Comparison of ENCODE assay signal across 8 mouse cellular contexts in the genomic region with DNA sequence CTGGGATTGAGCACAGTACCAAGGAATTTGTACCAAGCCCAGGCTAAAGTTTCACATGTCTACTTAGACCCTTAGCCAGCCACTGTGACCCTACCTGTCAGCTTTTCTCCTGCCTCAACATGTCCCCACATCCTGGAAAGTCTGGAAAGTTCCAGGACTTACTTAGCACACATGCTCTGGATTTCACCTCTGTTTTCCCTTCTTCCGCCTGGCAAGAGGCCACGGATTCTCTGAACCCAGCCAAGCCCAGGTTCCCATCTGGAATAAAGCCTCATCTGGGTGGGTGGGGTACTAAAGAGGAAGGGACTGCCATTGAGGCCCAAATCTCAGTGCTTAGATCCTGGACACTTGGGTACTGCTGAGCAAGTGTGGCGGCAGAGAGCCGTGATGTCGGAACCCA. TPM values are rescaled to one million over a fixed set of nuclear protein-coding genes. Genes with fewer than 3 reads are reported as not detected.
DNase-seq lines count a peak whose midpoint lies in the region; ATAC-seq and TF ChIP-seq lines count a peak whose summit lies in the region.

No protein-coding gene starts in this region.

- peaks cover 31% of the 10 kb centered on the region for H3K4me1 ChIP-seq in spleen, adult 2 months (ENCODE audit: control insufficient read depth, insufficient read depth, insufficient read length)
- peaks cover 69% of the 10 kb centered on the region for H3K4me1 ChIP-seq in heart, embryonic 15.5 days (replicated peaks)
- H3K4me1 ChIP-seq in stomach, embryonic 14.5 days (ENCODE audit: control insufficient read depth, insufficient read depth, low read length) = peaks cover 45% of the 10 kb centered on the region

- TF ChIP-seq CTCF in spleen, adult 2 months (IDR thresholded peaks at IDR 0.05; ENCODE audit: extremely low read depth, insufficient read depth, insufficient read length, insufficient replicate concordance) = no peak

- no peaks in the 10 kb centered on the region for H3K9me3 ChIP-seq in heart, embryonic 15.5 days (replicated peaks)
- no peaks in the 10 kb centered on the region for H3K9me3 ChIP-seq in stomach, embryonic 14.5 days (ENCODE audit: control insufficient read depth, low read depth, low read length)

- no peaks in the 10 kb centered on the region for H3K27me3 ChIP-seq in spleen, adult 2 months (ENCODE audit: control insufficient read depth, insufficient read depth, low read length)
- no peaks in the 10 kb centered on the region for H3K27me3 ChIP-seq in heart, embryonic 15.5 days
- H3K27me3 ChIP-seq in stomach, embryonic 14.5 days (ENCODE audit: control insufficient read depth, insufficient read depth, low read length) = no peaks in the 10 kb centered on the region

- peak overlapping the region; percentile 99 for H3K27ac ChIP-seq in spleen, adult 2 months (ENCODE audit: insufficient read depth, low read length)
- peak overlapping the region; percentile 93 for H3K27ac ChIP-seq in heart, embryonic 15.5 days
- H3K27ac ChIP-seq in stomach, embryonic 14.5 days (ENCODE audit: low read length) = no peak overlapping the region

- H3K4me3 ChIP-seq in spleen, adult 2 months (ENCODE audit: extremely low read depth, insufficient read depth, insufficient read length) = peak overlapping the region; percentile 93; the same call in 1 of the 2 replicates
- H3K4me3 ChIP-seq in heart, embryonic 15.5 days = peak overlapping the region; percentile 93
- H3K4me3 ChIP-seq in stomach, embryonic 14.5 days (ENCODE audit: low read depth, low read length) = peak overlapping the region; percentile 84; the same call in 1 of the 2 replicates

- H3K4me2 ChIP-seq in heart, embryonic 15.5 days = peak overlapping the region; percentile 94
- H3K4me2 ChIP-seq in stomach, embryonic 14.5 days (replicated peaks; ENCODE audit: low read depth, low read length) = peak overlapping the region; percentile 78

- WGBS in spleen, adult 2 months = 80% methylated on average over 5 of the region's 5 CpGs
- WGBS in heart, embryonic 15.5 days = 67% methylated on average over 5 of the region's 5 CpGs
- WGBS in stomach, embryonic 14.5 days = 60% methylated on average over 5 of the region's 5 CpGs

- DNase-seq in spleen, adult 2 months (ENCODE audit: low read depth in 1 of 2, low spot score in 2 of 2) = no peak
- no peak for DNase-seq in spleen, postnatal 10 days (ENCODE audit: low spot score in 2 of 2)
- peak; percentile 65 to 69 for DNase-seq in kidney, postnatal 25 days
- no peak for DNase-seq in embryo, embryonic 10.5 days (ENCODE audit: low spot score)
- DNase-seq in urinary bladder, postnatal 4 days (ENCODE audit: low spot score in 2 of 2) = no peak
- no peak for DNase-seq in adrenal gland, adult 2 months

- no peaks in the 10 kb centered on the region for H3K36me3 ChIP-seq in spleen, adult 2 months (ENCODE audit: control insufficient read depth, insufficient read depth, low read length)
- H3K36me3 ChIP-seq in heart, embryonic 15.5 days = no peaks in the 10 kb centered on the region
- no peaks in the 10 kb centered on the region for H3K36me3 ChIP-seq in stomach, embryonic 14.5 days (ENCODE audit: control insufficient read depth, insufficient read depth, low read length)

- TF ChIP-seq POLR2A in spleen, adult 2 months (IDR thresholded peaks at IDR 0.05; ENCODE audit: low read depth, low read length) = no peak

- peak overlapping the region; percentile 95; the same call in 1 of the 2 replicates for H3K9ac ChIP-seq in heart, embryonic 15.5 days
- H3K9ac ChIP-seq in stomach, embryonic 14.5 days (replicated peaks; ENCODE audit: low read depth, low read length) = no peak overlapping the region

- ATAC-seq in heart, embryonic 15.5 days (replicated peaks; ENCODE audit: insufficient number of reproducible peaks, insufficient read depth, low FRiP score, low read depth) = no peak
- ATAC-seq in stomach, embryonic 14.5 days (ENCODE audit: insufficient number of reproducible peaks, insufficient read depth, low FRiP score, low read depth) = no peak

RNA-seq across cellular contexts. Expression of gene Fam102a, which starts 2.8 kb away (rescaled TPM):
- polyA plus RNA-seq in spleen, adult 2 months (2012; rRNA removed) = 37.5 and 40.8 TPM in 2 replicates
- 4.8 and 8.6 TPM in 2 replicates for polyA plus RNA-seq in heart, embryonic 15.5 days (2015; fragmentation: Nextera tagmentation; extraction: Ambion mirVana)
- 10.6 and 14.0 TPM in 2 replicates for polyA plus RNA-seq in stomach, embryonic 14.5 days (2014; fragmentation: Nextera tagmentation; extraction: Ambion mirVana)
- total RNA-seq in adrenal gland, adult 2 months (2021) = 10 to 100 TPM; 37.1 to 40.8 TPM
- polyA plus RNA-seq in adrenal gland, adult 2 months (2012; rRNA removed) = 40.2 and 43.1 TPM in 2 replicates

RNA-seq across cellular contexts. Expression of gene Dpm2, which starts 32.7 kb away (rescaled TPM):
- polyA plus RNA-seq in spleen, adult 2 months (2012; rRNA removed) = 85.8 and 96.9 TPM in 2 replicates
- 62.0 and 71.0 TPM in 2 replicates for polyA plus RNA-seq in heart, embryonic 15.5 days (2015; fragmentation: Nextera tagmentation; extraction: Ambion mirVana)
- 122 TPM in 2 replicates for polyA plus RNA-seq in stomach, embryonic 14.5 days (2014; fragmentation: Nextera tagmentation; extraction: Ambion mirVana)
- 10 to 100 TPM; 52.7 to 67.4 TPM for total RNA-seq in adrenal gland, adult 2 months (2021)
- 160 and 165 TPM in 2 replicates for polyA plus RNA-seq in adrenal gland, adult 2 months (2012; rRNA removed)

RNA-seq across cellular contexts. Expression of gene Pip5kl1, which starts 36.7 kb away (rescaled TPM):
- 0.06 and 0.40 TPM in 2 replicates for polyA plus RNA-seq in spleen, adult 2 months (2012; rRNA removed)
- 0.23 TPM in 1 of 2 replicates, not detected in the other for polyA plus RNA-seq in heart, embryonic 15.5 days (2015; fragmentation: Nextera tagmentation; extraction: Ambion mirVana)
- 0.46 and 1.4 TPM in 2 replicates for polyA plus RNA-seq in stomach, embryonic 14.5 days (2014; fragmentation: Nextera tagmentation; extraction: Ambion mirVana)
- total RNA-seq in adrenal gland, adult 2 months (2021) = under 1 TPM in 1 of 2 experiments, not detected in 1; 0.29 TPM
- polyA plus RNA-seq in adrenal gland, adult 2 months (2012; rRNA removed) = 0.10 TPM in 1 of 2 replicates, not detected in the other

RNA-seq across cellular contexts. Expression of gene 9430097D07Rik, which starts 37.5 kb away (rescaled TPM):
- polyA plus RNA-seq in spleen, adult 2 months (2012; rRNA removed) = not detected in 2 replicates
- 0.08 TPM in 1 of 2 replicates, not detected in the other for polyA plus RNA-seq in heart, embryonic 15.5 days (2015; fragmentation: Nextera tagmentation; extraction: Ambion mirVana)
- polyA plus RNA-seq in stomach, embryonic 14.5 days (2014; fragmentation: Nextera tagmentation; extraction: Ambion mirVana) = 0.22 TPM in 1 of 2 replicates, not detected in the other
- not detected for total RNA-seq in adrenal gland, adult 2 months (2021)
- polyA plus RNA-seq in adrenal gland, adult 2 months (2012; rRNA removed) = not detected in 2 replicates

RNA-seq across cellular contexts. Expression of gene St6galnac4, which starts 49.0 kb away (rescaled TPM):
- polyA plus RNA-seq in spleen, adult 2 months (2012; rRNA removed) = 34.2 and 40.4 TPM in 2 replicates
- 33.5 and 38.7 TPM in 2 replicates for polyA plus RNA-seq in heart, embryonic 15.5 days (2015; fragmentation: Nextera tagmentation; extraction: Ambion mirVana)
- polyA plus RNA-seq in stomach, embryonic 14.5 days (2014; fragmentation: Nextera tagmentation; extraction: Ambion mirVana) = 17.0 and 18.1 TPM in 2 replicates
- total RNA-seq in adrenal gland, adult 2 months (2021) = 10 to 100 TPM in 1 of 2 experiments, 1 to 10 TPM in 1; 5.6 to 14.5 TPM
- polyA plus RNA-seq in adrenal gland, adult 2 months (2012; rRNA removed) = 15.4 and 18.5 TPM in 2 replicates

Comparison
In these comparisons a context has a peak if more than half of its experiments do, and no peak if none do; other contexts are left out.
1. DNase-seq: peak in kidney, postnatal 25 days (2 of 2); none in spleen, adult 2 months (0 of 2), spleen, postnatal 10 days (0 of 2), embryo, embryonic 10.5 days (single experiment), urinary bladder, postnatal 4 days (0 of 2) and adrenal gland, adult 2 months (single experiment).
2. Peak in every context shown above with its lines, with median percentiles within 50 percentile points of each other: H3K4me3 ChIP-seq.